Mouse (Mus musculus) adrenal gland, postnatal 4 days (tissue): Measurements from ENCODE around the gene Xrcc1. TPM values are rescaled to one million over a fixed set of nuclear protein-coding genes. Genes with fewer than 3 reads are reported as not detected.
"Not testable (repeated sequence)": the region's sequence is repeated elsewhere in the genome, so short reads cannot be mapped to it uniquely, and the experiment has no call there.

Experiments
- DNase-seq, 2 experiments: peaks; one replicate each; pipeline ENCODE4 v3.0.0; 2021 to 2022; ENCODE audit warnings: low spot score in 2 of 2, mixed read lengths in 2 of 2
- long read RNA-seq, 2 experiments: library from polyadenylated mRNA; stranded (forward); transcript quantifications; one replicate each; pipeline ENCODE4 v2.0.0; 2021
- total RNA-seq, 2 experiments: library from RNA; stranded (reverse); gene quantifications; 2 replicates each; pipeline ENCODE4 v1.2.3; 2021

Gene Xrcc1
- 10 to 100 TPM; 56.8 to 64.4 TPM for total RNA-seq
- long read RNA-seq, experiment 1, transcript Xrcc1-201 (17 exons, 2,155 nt): major isoform, 30 of 56 reads
- long read RNA-seq, experiment 1, partial matches to known transcripts: 10 of 56 reads
- long read RNA-seq, experiment 1, other reads (novel, unspliced or antisense): 13 of 56 reads
- long read RNA-seq, experiment 2, transcript Xrcc1-201 (17 exons, 2,155 nt): major isoform, 45 of 85 reads
- long read RNA-seq, experiment 2, partial matches to known transcripts: 14 of 85 reads
- long read RNA-seq, experiment 2, other reads (novel, unspliced or antisense): 25 of 85 reads

DNA sequence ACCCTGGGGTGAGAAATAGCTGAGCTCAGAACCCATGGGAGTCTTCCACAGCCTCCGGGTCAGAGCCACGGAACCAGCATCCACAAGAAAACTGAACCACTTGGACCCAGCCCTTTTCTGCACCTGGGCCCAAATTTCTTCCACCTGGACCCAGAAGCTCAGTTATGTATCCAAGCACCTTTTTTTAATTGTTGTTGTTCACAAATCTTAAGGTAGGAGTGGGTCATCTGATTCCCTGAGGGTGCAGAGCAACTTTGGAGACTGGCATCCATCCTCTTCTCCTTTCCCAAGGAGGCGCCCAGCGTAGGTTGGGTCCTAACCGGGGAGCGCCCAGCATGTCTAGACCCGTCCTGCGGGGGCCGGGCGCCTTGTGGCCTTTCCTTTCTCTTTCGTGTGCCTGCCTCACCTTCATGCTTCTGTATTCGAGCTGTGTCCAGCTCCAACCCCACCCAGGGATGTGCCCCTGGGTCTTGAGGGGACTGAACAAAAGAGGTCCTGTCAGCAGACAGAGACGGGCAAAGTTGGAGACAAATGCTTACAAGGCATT, at the start of gene Xrcc1, which contains the start of gene Pinlyp:
Gene Xrcc1, plus strand, starts transcription at position 222 of the 547 bp plus-strand sequence.
Gene Pinlyp, minus strand, starts transcription at position 51 of the 547 bp plus-strand sequence.
- DNase-seq: no peak

DNA sequence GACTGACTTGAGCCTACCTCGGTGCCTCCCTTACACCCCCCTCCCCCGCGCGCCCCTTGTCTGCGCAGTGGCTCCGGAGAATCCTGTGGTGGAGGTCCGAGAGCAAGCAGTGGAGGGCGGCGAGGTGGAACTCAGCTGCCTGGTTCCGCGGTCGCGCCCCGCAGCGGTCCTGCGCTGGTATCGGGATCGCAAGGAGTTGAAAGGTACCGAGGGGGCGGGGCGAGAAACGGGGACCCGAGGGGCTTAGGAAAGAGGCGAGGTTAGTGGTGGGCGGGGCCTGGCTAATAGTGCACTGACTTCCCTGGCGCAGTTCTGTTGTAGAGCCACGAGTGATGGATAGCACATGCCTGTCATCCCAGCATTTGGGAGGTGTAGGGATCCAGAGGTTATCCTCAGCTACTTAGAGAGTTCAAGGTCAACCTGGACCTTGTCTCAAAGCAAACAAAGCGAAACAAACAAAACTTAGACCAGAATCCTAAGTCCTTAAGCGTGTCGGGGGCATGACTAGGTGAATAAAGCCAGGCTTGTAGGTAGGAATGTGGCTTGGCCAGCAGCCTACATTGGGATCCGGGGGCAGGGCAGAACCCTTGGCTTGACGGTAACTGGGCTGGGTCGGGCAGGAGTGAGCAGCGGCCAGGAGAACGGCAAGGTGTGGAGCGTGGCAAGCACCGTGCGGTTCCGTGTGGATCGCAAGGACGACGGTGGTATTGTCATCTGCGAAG, 46.1 kb upstream of the Xrcc1 start:
- no peak for DNase-seq

GRCm38 (mm10) chr7:24500929-24501328, 45.2 kb upstream of the Xrcc1 start:
- DNase-seq: no peak

- no peak for DNase-seq
These were observed 44.6 kb upstream of the Xrcc1 start for GRCm38 (mm10) chr7:24501492-24501891.

GRCm38 (mm10) chr7:24504004-24504403, 42.1 kb upstream of the Xrcc1 start:
- DNase-seq: no peak

- DNase-seq: no peak
These were observed 41.2 kb upstream of the Xrcc1 start for GRCm38 (mm10) chr7:24504868-24505267.

GRCm38 (mm10) chr7:24505447-24506064, 40.5 kb upstream of the Xrcc1 start:
- DNase-seq: no peak

DNA sequence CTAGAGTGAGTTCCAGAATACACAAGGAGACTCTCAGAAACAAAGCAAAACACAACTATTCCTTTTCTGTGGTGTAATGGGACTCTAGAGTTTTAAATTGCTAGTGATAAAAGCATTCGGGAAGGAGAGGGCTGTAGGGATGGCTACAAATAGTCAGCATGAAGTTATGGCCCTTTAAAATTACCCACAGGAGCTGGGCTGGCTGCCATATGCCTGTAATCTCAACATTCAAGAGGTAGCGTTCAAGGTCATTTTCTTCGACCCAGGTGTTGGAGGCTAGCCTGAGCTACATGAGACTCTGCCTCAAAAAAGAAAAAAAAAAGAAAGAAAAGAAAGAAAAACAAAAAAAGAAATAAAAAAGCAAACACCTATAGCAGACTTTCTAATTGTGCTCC, 40.0 kb upstream of the Xrcc1 start:
- no peak for DNase-seq

DNA sequence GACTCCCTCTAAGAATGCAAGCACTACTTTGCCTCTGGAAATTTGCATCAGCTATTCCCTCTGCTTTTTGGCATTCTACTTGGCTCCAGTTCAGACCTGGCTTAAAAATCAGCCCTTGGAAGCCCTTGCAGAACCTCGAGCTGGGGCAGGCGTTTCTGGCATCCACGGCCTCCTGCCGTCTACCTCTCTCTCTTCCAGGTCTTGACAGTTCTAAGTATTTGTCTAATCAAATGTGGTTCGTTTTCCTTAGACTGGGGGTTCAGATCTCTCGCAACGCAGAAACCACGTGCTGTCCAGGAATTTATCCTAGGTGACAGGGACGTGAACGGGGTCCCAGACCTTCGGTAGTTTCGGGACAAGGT, 39.6 kb upstream of the Xrcc1 start:
- no peak for DNase-seq

DNA sequence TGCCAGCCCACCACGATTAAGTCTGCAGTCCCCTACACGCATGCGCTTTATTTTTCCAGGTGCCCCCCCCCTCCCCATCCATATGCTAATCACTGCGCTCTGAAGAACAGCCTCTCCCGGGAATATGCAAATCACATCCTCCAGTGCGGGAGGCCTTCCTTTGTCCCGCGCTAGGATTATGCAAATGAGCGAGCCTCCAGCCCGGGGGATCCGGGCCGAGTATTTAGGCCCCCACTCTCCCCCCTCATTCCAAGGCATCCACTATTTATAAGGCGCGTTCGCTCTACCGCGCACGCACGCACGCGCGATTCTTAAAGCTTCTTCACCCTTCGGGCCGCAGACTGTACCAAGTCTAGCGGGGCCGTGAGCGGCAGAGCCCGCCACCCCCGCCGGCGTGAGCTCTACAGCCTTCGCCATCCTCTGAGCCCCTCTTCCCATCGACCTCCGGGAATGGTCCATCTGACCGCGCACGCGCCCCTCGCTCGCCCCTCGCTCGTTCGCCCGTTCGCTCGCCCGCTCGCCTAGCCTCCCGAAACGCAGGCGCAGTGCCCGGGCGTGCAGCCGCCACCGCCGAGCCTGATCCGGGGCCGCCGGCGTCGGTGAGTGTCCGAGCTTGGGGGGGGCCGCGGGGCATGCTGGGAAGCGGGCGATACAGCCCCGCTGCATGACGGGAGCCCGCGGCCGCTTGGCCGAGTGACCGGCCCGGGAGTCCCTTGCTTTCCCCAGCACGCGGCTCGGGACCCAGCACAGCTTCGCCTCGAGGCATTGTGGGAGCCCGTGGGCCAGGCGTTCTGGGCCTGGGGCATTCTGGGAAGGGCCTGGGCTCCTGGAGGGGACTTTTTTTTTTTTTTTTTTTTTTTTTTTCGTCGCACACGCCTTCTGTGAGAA, 39.0 kb upstream of the Xrcc1 start, which contains the start of gene Zfp428:
Gene Zfp428, plus strand, starts transcription at position 169 of the 888 bp plus-strand sequence.
- DNase-seq: peak; percentile 65 to 72

- no peak for DNase-seq
These were observed 38.4 kb upstream of the Xrcc1 start for GRCm38 (mm10) chr7:24507726-24508114.

- no peak for DNase-seq
These were observed 33.7 kb upstream of the Xrcc1 start, which contains the start of gene AC161166.1 for GRCm38 (mm10) chr7:24512355-24512754. Gene AC161166.1 (minus strand): TSS chr7:24512455.

GRCm38 (mm10) chr7:24516319-24516718, 29.8 kb upstream of the Xrcc1 start:
- not testable (repeated sequence) for DNase-seq

GRCm38 (mm10) chr7:24517077-24517476, 29.0 kb upstream of the Xrcc1 start:
- DNase-seq: no peak

GRCm38 (mm10) chr7:24517654-24518053, 28.4 kb upstream of the Xrcc1 start:
- DNase-seq: no peak

DNA sequence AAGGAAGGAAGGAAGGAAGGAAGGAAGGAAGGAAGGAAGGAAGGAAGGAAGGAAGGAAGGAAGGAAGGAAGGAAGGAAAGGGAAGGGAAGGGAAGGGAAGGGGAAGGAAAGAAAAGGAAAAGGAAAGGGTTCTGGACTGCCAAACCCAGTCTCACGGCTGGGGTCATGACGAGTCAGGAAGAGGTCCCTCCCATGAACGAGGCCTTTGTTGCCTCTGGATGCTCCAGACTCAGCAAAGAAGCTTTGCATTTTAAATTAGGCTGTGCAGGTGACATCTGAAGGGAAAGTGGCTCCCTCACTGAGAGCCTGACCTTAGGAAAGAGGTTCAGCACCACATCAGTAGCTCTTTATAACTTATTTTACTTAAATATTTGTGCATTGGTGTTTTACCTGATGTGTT, 27.0 kb upstream of the Xrcc1 start:
- no peak for DNase-seq

GRCm38 (mm10) chr7:24520054-24520453, 26.0 kb upstream of the Xrcc1 start:
- DNase-seq: not testable (repeated sequence)

GRCm38 (mm10) chr7:24522805-24523204, 23.3 kb upstream of the Xrcc1 start:
- no peak for DNase-seq

DNA sequence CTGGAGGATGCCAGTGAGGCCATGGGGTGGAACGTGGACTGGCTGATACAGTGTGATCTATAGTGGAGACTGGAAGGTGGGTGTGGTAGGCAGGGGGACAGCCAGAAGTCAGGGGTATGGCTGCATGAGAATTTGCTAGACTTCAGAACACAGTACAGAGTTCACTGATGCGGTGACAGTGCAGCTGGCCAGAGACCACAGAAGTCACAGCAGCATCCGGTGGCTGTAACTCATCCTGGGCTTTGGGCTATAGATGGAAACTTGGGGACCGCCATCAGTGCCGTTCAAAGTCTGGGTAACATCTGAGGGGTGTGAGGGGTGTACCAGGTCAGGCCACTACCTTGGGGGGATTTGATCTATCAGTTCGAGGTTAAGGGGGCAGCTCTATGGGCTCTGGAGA, 22.4 kb upstream of the Xrcc1 start:
- no peak for DNase-seq

DNA sequence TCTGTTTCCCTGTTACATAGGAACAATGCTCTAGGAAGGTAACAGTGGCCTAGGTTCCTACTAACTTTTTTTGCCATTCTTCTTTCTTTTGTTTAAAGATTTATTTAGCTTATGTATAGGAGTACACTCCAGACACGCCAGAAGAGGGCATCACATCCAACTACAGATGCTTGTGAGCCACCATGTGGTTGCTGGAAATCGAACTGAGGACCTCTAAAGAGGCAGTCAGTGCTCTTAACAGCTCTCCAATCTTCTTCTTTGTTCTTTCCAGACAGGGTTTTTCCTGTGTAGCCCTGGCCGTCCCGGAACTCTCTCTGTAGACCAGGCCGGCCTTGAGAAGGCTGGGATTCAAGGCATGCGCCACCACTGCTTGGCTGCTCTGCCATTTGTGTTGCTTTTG, 21.1 kb upstream of the Xrcc1 start:
- DNase-seq: no peak
